In the genomic region with DNA sequence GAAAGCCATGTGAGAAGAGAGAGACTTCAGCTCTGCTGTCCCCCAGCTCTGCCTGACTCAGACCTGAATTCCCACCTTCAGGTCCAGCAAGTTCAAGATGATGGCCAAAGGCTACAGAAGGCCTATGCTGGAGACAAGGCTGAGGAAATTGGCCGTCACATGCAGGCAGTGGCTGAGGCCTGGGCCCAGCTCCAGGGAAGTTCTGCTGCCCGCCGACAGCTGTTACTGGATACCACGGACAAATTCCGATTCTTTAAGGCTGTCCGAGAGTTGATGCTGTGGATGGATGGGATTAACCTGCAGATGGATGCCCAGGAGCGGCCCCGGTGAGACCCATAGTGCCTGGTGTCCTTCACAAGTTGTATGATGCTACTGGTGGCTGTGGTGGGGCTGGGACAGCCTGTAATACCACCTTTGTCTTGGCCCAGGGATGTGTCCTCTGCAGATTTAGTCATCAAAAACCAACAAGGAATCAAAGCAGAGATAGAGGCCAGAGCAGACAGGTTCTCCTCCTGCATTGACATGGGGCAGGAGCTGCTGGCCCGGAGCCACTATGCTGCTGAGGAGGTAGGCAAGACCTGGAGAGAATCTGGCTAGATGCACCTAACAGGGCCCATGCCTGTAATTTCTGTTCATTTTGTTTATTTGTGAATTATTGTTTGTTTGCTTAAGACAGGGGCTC, we compare ENCODE assay signal across 32 mouse cellular contexts. TPM values are rescaled to one million over a fixed set of nuclear protein-coding genes. Genes with fewer than 3 reads are reported as not detected.
DNase-seq lines count a peak whose midpoint lies in the region; ATAC-seq and TF ChIP-seq lines count a peak whose summit lies in the region.
"Had no signal": no experiment of that assay in that cellular context is flagged by ENCODE, and none has a peak within 500 bp of the region (broad histone marks: within the 10 kb centered on the region; RNA-seq: fewer than 3 reads in every experiment).

No protein-coding gene starts in this region.

- H3K27ac ChIP-seq in gastrocnemius, adult 2 months, result no peak overlapping the region
- H3K27ac ChIP-seq in hindbrain, embryonic 12.5 days, result no peak overlapping the region
- H3K27ac ChIP-seq in hindbrain, embryonic 11.5 days (ENCODE audit: low read depth, low read length), result no peak overlapping the region
- H3K27ac ChIP-seq: embryonic facial prominence, embryonic 13.5 days; forebrain, embryonic 10.5 days; forebrain, embryonic 15.5 days; heart, embryonic 15.5 days; hindbrain, embryonic 15.5 days; liver, embryonic 15.5 days; midbrain, embryonic 10.5 days; midbrain, embryonic 15.5 days; neural tube, embryonic 15.5 days had no signal

- no peak overlapping the region for H3K4me2 ChIP-seq in hindbrain, embryonic 12.5 days (replicated peaks)
- no peak overlapping the region for H3K4me2 ChIP-seq in hindbrain, embryonic 11.5 days (replicated peaks; ENCODE audit: low read depth, low read length)
- H3K4me2 ChIP-seq: embryonic facial prominence, embryonic 13.5 days; forebrain, embryonic 15.5 days; heart, embryonic 15.5 days; hindbrain, embryonic 15.5 days; liver, embryonic 15.5 days; lung, embryonic 14.5 days; midbrain, embryonic 15.5 days; neural tube, embryonic 15.5 days had no signal

- H3K9ac ChIP-seq in hindbrain, embryonic 12.5 days, result peak overlapping the region; percentile 8; the same call in 1 of the 2 replicates
- H3K9ac ChIP-seq in hindbrain, embryonic 11.5 days (ENCODE audit: low read depth, low read length), result no peak overlapping the region
- H3K9ac ChIP-seq: embryonic facial prominence, embryonic 13.5 days; forebrain, embryonic 15.5 days; heart, embryonic 15.5 days; hindbrain, embryonic 15.5 days; liver, embryonic 15.5 days; lung, embryonic 14.5 days; midbrain, embryonic 15.5 days; neural tube, embryonic 15.5 days had no signal

- 92% methylated on average over 9 of the region's 9 CpGs for WGBS in hindbrain, embryonic 12.5 days
- 91% methylated on average over 9 of the region's 9 CpGs for WGBS in hindbrain, embryonic 11.5 days

- no peak for ATAC-seq in cerebellum, adult (ENCODE audit: insufficient number of reproducible peaks, low FRiP score, low TSS enrichment)
- no peak for ATAC-seq in hindbrain, embryonic 12.5 days (ENCODE audit: low FRiP score)
- ATAC-seq in hindbrain, embryonic 11.5 days (ENCODE audit: low FRiP score), result no peak
- ATAC-seq: activated CD4-positive, CD25-positive, alpha-beta regulatory T cell, adult 4 months; forebrain, embryonic 15.5 days; inflammation-experienced regulatory T-cells, adult 6 months; midbrain, embryonic 15.5 days had no signal

- peaks cover 89% of the 10 kb centered on the region for H3K36me3 ChIP-seq in hindbrain, embryonic 12.5 days
- peaks cover 8% of the 10 kb centered on the region for H3K36me3 ChIP-seq in hindbrain, embryonic 11.5 days (ENCODE audit: control insufficient read depth, insufficient read depth, low read length)
- H3K36me3 ChIP-seq: heart, embryonic 15.5 days; liver, embryonic 15.5 days had no signal

- TF ChIP-seq CTCF in gastrocnemius, adult 2 months (IDR thresholded peaks at IDR 0.05), result no peak

- H3K9me3 ChIP-seq in hindbrain, embryonic 12.5 days (replicated peaks), result no peaks in the 10 kb centered on the region
- H3K9me3 ChIP-seq in hindbrain, embryonic 11.5 days (ENCODE audit: control insufficient read depth, low read length), result no peaks in the 10 kb centered on the region
- H3K9me3 ChIP-seq: embryonic facial prominence, embryonic 13.5 days; forebrain, embryonic 10.5 days; forebrain, embryonic 15.5 days; heart, embryonic 15.5 days; hindbrain, embryonic 15.5 days; liver, embryonic 15.5 days; midbrain, embryonic 10.5 days; midbrain, embryonic 15.5 days; neural tube, embryonic 15.5 days had no signal

- H3K27me3 ChIP-seq in hindbrain, embryonic 12.5 days, result no peaks in the 10 kb centered on the region
- no peaks in the 10 kb centered on the region for H3K27me3 ChIP-seq in hindbrain, embryonic 11.5 days (ENCODE audit: control insufficient read depth, insufficient read depth, low read length)
- H3K27me3 ChIP-seq: CH12.LX; embryonic facial prominence, embryonic 13.5 days; forebrain, embryonic 15.5 days; heart, embryonic 15.5 days; hindbrain, embryonic 15.5 days; liver, embryonic 15.5 days; midbrain, embryonic 15.5 days; neural tube, embryonic 15.5 days had no signal

- H3K4me1 ChIP-seq in hindbrain, embryonic 12.5 days, result no peaks in the 10 kb centered on the region
- H3K4me1 ChIP-seq in hindbrain, embryonic 11.5 days (replicated peaks; ENCODE audit: control insufficient read depth, insufficient read depth, low read length), result no peaks in the 10 kb centered on the region
- H3K4me1 ChIP-seq: forebrain, embryonic 10.5 days; forebrain, embryonic 15.5 days; hindbrain, embryonic 15.5 days; liver, embryonic 15.5 days; midbrain, embryonic 10.5 days; midbrain, embryonic 15.5 days; neural tube, embryonic 15.5 days had no signal

- intact Hi-C loops in gastrocnemius, adult 2 months (cut with DNase I), result no loop called here
- intact Hi-C loops in gastrocnemius, postnatal 36 days (cut with DNase I), result no loop called here

- DNase-seq in cerebellum, adult 18-20 months, result peak; percentile 61 to 65
- DNase-seq in gastrocnemius, adult 2 months, result peak; percentile 61
- DNase-seq in gastrocnemius, postnatal 36 days, result no peak
- no peak for DNase-seq in hindbrain, embryonic 11.5 days (ENCODE audit: low spot score)
- no peak for DNase-seq in adrenal gland, adult 18-20 months (ENCODE audit: low spot score in 2 of 2)
- DNase-seq: adrenal gland, adult 8-10 months; kidney, adult 11 months; kidney, postnatal 14 days; layer of hippocampus, adult 9-11 months; lung, embryonic 14.5 days; lung, postnatal 14 days; retina, postnatal 1 day; thymus, postnatal 14 days had no signal

- H3K4me3 ChIP-seq in gastrocnemius, adult 2 months, result no peak overlapping the region
- H3K4me3 ChIP-seq in hindbrain, embryonic 12.5 days, result no peak overlapping the region
- no peak overlapping the region for H3K4me3 ChIP-seq in hindbrain, embryonic 11.5 days (ENCODE audit: low read depth, low read length)
- H3K4me3 ChIP-seq: embryonic facial prominence, embryonic 13.5 days; forebrain, embryonic 10.5 days; forebrain, embryonic 15.5 days; heart, embryonic 15.5 days; hindbrain, embryonic 15.5 days; liver, embryonic 15.5 days; midbrain, embryonic 10.5 days; midbrain, embryonic 15.5 days; neural tube, embryonic 15.5 days had no signal

RNA-seq across cellular contexts. Expression of a gene that starts 8.5 kb away (rescaled TPM):
- total RNA-seq in gastrocnemius, adult 2 months (2021), result 1 to 10 TPM; 2.1 to 2.7 TPM
- total RNA-seq in gastrocnemius, postnatal 36 days (2021), result 1 to 10 TPM; 1.6 to 1.8 TPM
- polyA plus RNA-seq in hindbrain, embryonic 12.5 days (2016; fragmentation: Nextera tagmentation; extraction: Ambion mirVana), result 155 TPM in 2 replicates
- polyA plus RNA-seq in hindbrain, embryonic 11.5 days (2014; fragmentation: Nextera tagmentation; extraction: Ambion mirVana), result 146 and 154 TPM in 2 replicates
- total RNA-seq in adrenal gland, adult 18-20 months (2021), result 10 to 100 TPM; 18.4 to 18.8 TPM

RNA-seq across cellular contexts. Expression of a gene that starts 36.8 kb away (rescaled TPM):
- under 1 TPM in 1 of 2 experiments, not detected in 1; 0.03 TPM for total RNA-seq in gastrocnemius, adult 2 months (2021)
- under 1 TPM in 1 of 2 experiments, not detected in 1; 0.05 TPM for total RNA-seq in gastrocnemius, postnatal 36 days (2021)
- 42.8 and 43.7 TPM in 2 replicates for polyA plus RNA-seq in hindbrain, embryonic 12.5 days (2016; fragmentation: Nextera tagmentation; extraction: Ambion mirVana)
- 17.4 and 18.7 TPM in 2 replicates for polyA plus RNA-seq in hindbrain, embryonic 11.5 days (2014; fragmentation: Nextera tagmentation; extraction: Ambion mirVana)
- total RNA-seq in adrenal gland, adult 18-20 months (2021), result 1 to 10 TPM in 1 of 2 experiments, under 1 TPM in 1; 0.58 to 1.3 TPM
- total RNA-seq: megakaryocyte progenitor cell, adult 5-6 weeks had no signal

RNA-seq across cellular contexts. Expression of a gene that starts 45.9 kb away (rescaled TPM):
- total RNA-seq in gastrocnemius, adult 2 months (2021), result 10 to 100 TPM; 32.1 to 35.5 TPM
- 10 to 100 TPM; 28.3 to 31.0 TPM for total RNA-seq in gastrocnemius, postnatal 36 days (2021)
- polyA plus RNA-seq in hindbrain, embryonic 12.5 days (2016; fragmentation: Nextera tagmentation; extraction: Ambion mirVana), result 88.8 and 94.8 TPM in 2 replicates
- polyA plus RNA-seq in hindbrain, embryonic 11.5 days (2014; fragmentation: Nextera tagmentation; extraction: Ambion mirVana), result 107 and 117 TPM in 2 replicates
- 10 to 100 TPM; 64.1 to 66.8 TPM for total RNA-seq in adrenal gland, adult 18-20 months (2021)

RNA-seq across cellular contexts. Expression of a gene that starts 49.3 kb away (rescaled TPM):
- total RNA-seq in gastrocnemius, adult 2 months (2021), result under 1 TPM in 1 of 2 experiments, not detected in 1; 0.11 TPM
- total RNA-seq in gastrocnemius, postnatal 36 days (2021), result under 1 TPM in 1 of 2 experiments, not detected in 1; 0.47 TPM
- 3.6 and 6.3 TPM in 2 replicates for polyA plus RNA-seq in hindbrain, embryonic 12.5 days (2016; fragmentation: Nextera tagmentation; extraction: Ambion mirVana)
- 2.7 and 4.9 TPM in 2 replicates for polyA plus RNA-seq in hindbrain, embryonic 11.5 days (2014; fragmentation: Nextera tagmentation; extraction: Ambion mirVana)
- not detected for total RNA-seq in adrenal gland, adult 18-20 months (2021)
- total RNA-seq: common myeloid progenitor, adult 5-6 weeks; gastrocnemius, adult 8-10 months; heart, adult 8-10 months; heart, postnatal 25 days; megakaryocyte progenitor cell, adult 5-6 weeks had no signal
- polyA plus RNA-seq: activated CD4-positive, CD25-positive, alpha-beta regulatory T cell, adult 4 months; inflammation-experienced regulatory T-cells, adult 6 months had no signal

Comparison
In these comparisons a context has a peak if more than half of its experiments do, and no peak if none do; other contexts are left out.
1. DNase-seq: peak in cerebellum, adult 18-20 months (2 of 2) and gastrocnemius, adult 2 months (single experiment); none in gastrocnemius, postnatal 36 days (0 of 2), hindbrain, embryonic 11.5 days (single experiment) and adrenal gland, adult 18-20 months (0 of 2).
2. RNA of a gene that starts 8.5 kb away (total RNA-seq): 18.4 to 18.8 TPM in adrenal gland, adult 18-20 months; 2.1 to 2.7 TPM in gastrocnemius, adult 2 months and 1.6 to 1.8 TPM in gastrocnemius, postnatal 36 days; every median in the first group is over 4 times any median in the second.